Mouse (Mus musculus) inflammation-experienced regulatory T-cells, adult 6 months (primary cell): ENCODE measurements around the gene Yrdc. TPM values are rescaled to one million over a fixed set of nuclear protein-coding genes. Genes with fewer than 3 reads are reported as not detected.

ENCODE experiments used
- ATAC-seq: one replicate; pipeline ENCODE4 v1.8.0; 2017
- polyA plus RNA-seq, 3 experiments: library from polyadenylated mRNA; unstranded; fragments of 100-300 nt; shearing (Covaris generic); gene quantifications; one replicate each; pipeline ENCODE4 v1.2.1; 2017

The Yrdc gene
- polyA plus RNA-seq, 3 experiments from 2014 or later: 2.8 to 5.3 (median 5.0) TPM

GRCm38 (mm10) chr4:124850933-124851658 lies 617 bp downstream of the Yrdc start, which contains the start of gene 1110065P20Rik:
TSS of gene 1110065P20Rik (minus strand) at chr4:124851196.
- ATAC-seq: peak; percentile 67

GRCm38 (mm10) chr4:124856294-124856693 lies 5.8 kb downstream of the Yrdc start:
- ATAC-seq: no peak

GRCm38 (mm10) chr4:124858370-124858769 lies 7.9 kb downstream of the Yrdc start:
- no peak for ATAC-seq

GRCm38 (mm10) chr4:124860446-124860845 lies 10.0 kb downstream of the Yrdc start:
- no peak for ATAC-seq

GRCm38 (mm10) chr4:124861283-124862188 lies 11.1 kb downstream of the Yrdc start, which contains the start of gene Maneal:
TSS of gene Maneal (minus strand) at chr4:124862171.
- ATAC-seq: peak; percentile 41

- no peak for ATAC-seq
These were observed 22.2 kb downstream of the Yrdc start for GRCm38 (mm10) chr4:124872719-124873118.

GRCm38 (mm10) chr4:124880599-124880998 lies 30.1 kb downstream of the Yrdc start, which contains the start of gene Epha10:
TSS of gene Epha10 (plus strand) at chr4:124880899.
- no peak for ATAC-seq

GRCm38 (mm10) chr4:124881341-124881908 lies 30.9 kb downstream of the Yrdc start:
- ATAC-seq: no peak

- ATAC-seq: no peak
These were observed 31.8 kb downstream of the Yrdc start for GRCm38 (mm10) chr4:124882151-124882729.

GRCm38 (mm10) chr4:124888702-124889101 lies 38.2 kb downstream of the Yrdc start:
- no peak for ATAC-seq

- no peak for ATAC-seq
These were observed 39.5 kb downstream of the Yrdc start for GRCm38 (mm10) chr4:124889935-124890334.

GRCm38 (mm10) chr4:124890831-124891230 lies 40.4 kb downstream of the Yrdc start:
- ATAC-seq: no peak

- no peak for ATAC-seq
These were observed 43.3 kb downstream of the Yrdc start for GRCm38 (mm10) chr4:124893769-124894168.

GRCm38 (mm10) chr4:124894508-124895428 lies 44.3 kb downstream of the Yrdc start:
- no peak for ATAC-seq

GRCm38 (mm10) chr4:124898428-124898827 lies 47.9 kb downstream of the Yrdc start:
- no peak for ATAC-seq

- ATAC-seq: no peak
These were observed 49.4 kb downstream of the Yrdc start for GRCm38 (mm10) chr4:124899906-124900305.

Other genes starting within 250 kb of the Yrdc start
- gene 3100002H09Rik, start 239.9 kb upstream of the Yrdc start, polyA plus RNA-seq: not detected
- not detected for gene Pou3f1, start 193.9 kb upstream of the Yrdc start, polyA plus RNA-seq
- 10 to 100 TPM; 84.4 to 92.4 (median 85.0) TPM for gene Utp11, start 157.1 kb upstream of the Yrdc start, polyA plus RNA-seq
- 10 to 100 TPM in 2 of 3 experiments, 1 to 10 TPM in 1; 8.2 to 15.6 (median 13.5) TPM for gene Fhl3, start 150.0 kb upstream of the Yrdc start, polyA plus RNA-seq
- gene Sf3a3, start 135.9 kb upstream of the Yrdc start, polyA plus RNA-seq: 100 to 1,000 TPM; 106 to 117 (median 115) TPM
- gene Inpp5b, start 108.8 kb upstream of the Yrdc start, polyA plus RNA-seq: 100 to 1,000 TPM in 2 of 3 experiments, 10 to 100 TPM in 1; 93.6 to 120 (median 110) TPM
- gene Mtf1, start 48.6 kb upstream of the Yrdc start, polyA plus RNA-seq: 10 to 100 TPM; 12.6 to 20.4 (median 16.9) TPM
- 1 to 10 TPM; 4.3 to 4.7 (median 4.4) TPM for gene 1110065P20Rik, start 517 bp downstream of the Yrdc start, polyA plus RNA-seq
- under 1 TPM; 0.30 to 0.88 (median 0.60) TPM for gene Maneal, start 11.5 kb downstream of the Yrdc start, polyA plus RNA-seq
- not detected for gene Epha10, start 30.2 kb downstream of the Yrdc start, polyA plus RNA-seq
- gene 9930104L06Rik, start 86.4 kb downstream of the Yrdc start, polyA plus RNA-seq: 10 to 100 TPM in 1 of 3 experiments, 1 to 10 TPM in 2; 7.3 to 13.8 (median 9.9) TPM
- 100 to 1,000 TPM in 1 of 3 experiments, 10 to 100 TPM in 2; 12.5 to 130 (median 20.4) TPM for gene Cdca8, start 88.6 kb downstream of the Yrdc start, polyA plus RNA-seq
- gene Rspo1, start 135.8 kb downstream of the Yrdc start, polyA plus RNA-seq: not detected
- 10 to 100 TPM; 44.4 to 76.7 (median 68.9) TPM for gene Gnl2, start 165.9 kb downstream of the Yrdc start, polyA plus RNA-seq
- gene Dnali1, start 215.0 kb downstream of the Yrdc start, polyA plus RNA-seq: not detected
- 1 to 10 TPM; 7.7 to 8.8 (median 8.5) TPM for gene Snip1, start 216.0 kb downstream of the Yrdc start, polyA plus RNA-seq
- 10 to 100 TPM; 60.4 to 68.9 (median 64.1) TPM for gene Meaf6, start 234.5 kb downstream of the Yrdc start, polyA plus RNA-seq